Mouse (Mus musculus) lung, adult 2 months (tissue): ENCODE measurements around the gene Cacna1c. TPM values are rescaled to one million over a fixed set of nuclear protein-coding genes. Genes with fewer than 3 reads are reported as not detected.
A peak's percentile ranks its signal among the peaks of the same experiment; 100 is the strongest.

Source experiments
- DNase-seq: peaks from one replicate; pipeline ENCODE4 v3.0.0; 2022
- H3K4me1 ChIP-seq: fragments of 200-500 bp; 2 replicates; pipeline ENCODE4 v1.6.1; 2011; ENCODE audit warnings: low read length; ENCODE audit not compliant: control insufficient read depth, insufficient read depth
- H3K4me3 ChIP-seq: fragments of 200-500 bp; replicated peaks from 2 replicates; pipeline ENCODE3; 2011; ENCODE audit warnings: low read depth, mild to moderate bottlenecking, control low read depth, low read length; ENCODE audit errors: extremely low read depth
- CTCF ChIP-seq: fragments of 200-500 bp; IDR thresholded peaks from 2 replicates; pipeline ENCODE4 v1.5.1; 2011; ENCODE audit warnings: mild to moderate bottlenecking, low read length, control low read depth; ENCODE audit not compliant: insufficient read depth
- POLR2A ChIP-seq: fragments of 200-500 bp; IDR thresholded peaks from 2 replicates; pipeline ENCODE4 v1.6.1; 2011; ENCODE audit warnings: low read depth, mild to moderate bottlenecking, control low read depth, low read length, borderline replicate concordance; ENCODE audit errors: extremely low read depth
- WGBS: fragments of 180-500 bp; shearing (Covaris S2); methylation state at CpG from one replicate; pipeline ENCODE4 v1.1.7; 2018; 5-methylcytosine and 5-hydroxymethylcytosine counted together
- polyA plus RNA-seq: library from polyadenylated mRNA; depleted of rRNA; stranded (reverse); fragments of >200 nt; gene quantifications from 2 replicates; pipeline ENCODE4 v1.2.3, GENCODE M21; 2012

The Cacna1c gene
- polyA plus RNA-seq, 1 experiment: 16.3 TPM

GRCm38 (mm10) chr6:119034947-119035346 lies 161.3 kb downstream of the Cacna1c start:
- TF ChIP-seq POLR2A (no peak), CTCF (no peak)
- WGBS: 40% methylated on average over 2 of the region's 2 CpGs
- DNase-seq: no peak
- peaks cover 10% of the 10 kb centered on the region for H3K4me1 ChIP-seq
- H3K4me3 ChIP-seq: no peak overlapping the region

GRCm38 (mm10) chr6:119027880-119028279 lies 168.3 kb downstream of the Cacna1c start:
- Histone ChIP-seq H3K4me1 (no peaks in the 10 kb centered on the region), H3K4me3 (no peak overlapping the region)
- WGBS: 85% methylated on average over 6 of the region's 6 CpGs
- DNase-seq: no peak
- TF ChIP-seq CTCF (no peak), POLR2A (no peak)

GRCm38 (mm10) chr6:119022850-119023249 lies 173.4 kb downstream of the Cacna1c start:
- DNase-seq: no peak
- TF ChIP-seq CTCF (peak; percentile 21; the same call in 1 of the 2 replicates), POLR2A (no peak)
- Histone ChIP-seq H3K4me1 (peaks cover 2% of the 10 kb centered on the region; the same call in 1 of the 2 replicates), H3K4me3 (no peak overlapping the region)
- WGBS: 50% methylated on average over 2 of the region's 2 CpGs

- TF ChIP-seq CTCF (no peak), POLR2A (no peak)
- no peak for DNase-seq
- Histone ChIP-seq H3K4me3 (no peak overlapping the region), H3K4me1 (peaks cover 2% of the 10 kb centered on the region; the same call in 1 of the 2 replicates)
- 72% methylated on average over 8 of the region's 8 CpGs for WGBS
Observed at GRCm38 (mm10) chr6:119021226-119021625, 175.0 kb downstream of the Cacna1c start.

- Histone ChIP-seq H3K4me1 (peaks cover 2% of the 10 kb centered on the region; the same call in 1 of the 2 replicates), H3K4me3 (no peak overlapping the region)
- no peak for TF ChIP-seq POLR2A
- TF ChIP-seq CTCF: no peak
- DNase-seq: no peak
- 70% methylated on average over 6 of the region's 6 CpGs for WGBS
Observed at GRCm38 (mm10) chr6:119018956-119019355, 177.3 kb downstream of the Cacna1c start.

DNA sequence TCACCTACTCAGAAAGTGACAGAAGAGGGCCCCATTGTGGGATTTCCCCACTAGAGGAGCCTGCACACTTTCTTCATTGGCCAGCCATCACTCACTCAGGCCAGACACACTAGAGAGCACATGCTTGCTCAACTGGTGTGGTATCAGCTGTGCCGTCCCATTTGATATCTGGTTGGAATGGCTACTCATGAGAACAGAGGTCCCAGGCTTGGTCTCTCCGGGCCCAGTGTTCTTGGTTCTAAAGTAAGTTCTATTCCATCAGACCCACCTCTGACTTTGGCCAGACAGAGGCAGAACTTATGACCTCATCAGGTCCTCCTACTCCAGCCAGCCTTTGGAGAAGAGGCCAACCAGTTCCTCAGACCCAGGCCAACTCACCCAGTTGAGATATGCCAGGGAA lies 178.0 kb downstream of the Cacna1c start:
- no peak for TF ChIP-seq CTCF
- TF ChIP-seq POLR2A: no peak
- Histone ChIP-seq H3K4me1 (peaks cover 2% of the 10 kb centered on the region; the same call in 1 of the 2 replicates), H3K4me3 (no peak overlapping the region)
- 73% methylated on average over 2 of the region's 2 CpGs for WGBS
- no peak for DNase-seq

DNA sequence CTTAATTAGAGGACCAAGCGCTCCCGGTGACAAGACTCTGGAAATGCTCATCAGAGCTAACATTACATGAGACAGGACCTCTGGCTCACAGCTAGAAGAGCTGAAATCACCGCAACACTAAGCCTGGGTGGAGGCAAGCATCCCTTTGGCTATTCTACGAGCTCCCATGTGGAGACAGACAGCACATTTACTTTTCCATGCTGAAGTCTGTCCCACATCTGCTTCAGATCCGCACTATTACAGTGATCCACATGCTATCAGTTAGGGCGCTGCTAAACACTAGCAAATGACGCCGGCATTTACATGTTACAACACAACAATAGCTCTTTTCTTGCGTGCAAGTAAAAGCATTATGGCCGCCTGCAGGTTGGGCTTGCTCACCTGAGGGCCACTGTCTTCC lies 178.7 kb downstream of the Cacna1c start:
- Histone ChIP-seq H3K4me1 (peaks cover 2% of the 10 kb centered on the region; the same call in 1 of the 2 replicates), H3K4me3 (no peak overlapping the region)
- WGBS: 86% methylated on average over 10 of the region's 10 CpGs
- no peak for TF ChIP-seq CTCF
- TF ChIP-seq POLR2A: no peak
- no peak for DNase-seq

DNA sequence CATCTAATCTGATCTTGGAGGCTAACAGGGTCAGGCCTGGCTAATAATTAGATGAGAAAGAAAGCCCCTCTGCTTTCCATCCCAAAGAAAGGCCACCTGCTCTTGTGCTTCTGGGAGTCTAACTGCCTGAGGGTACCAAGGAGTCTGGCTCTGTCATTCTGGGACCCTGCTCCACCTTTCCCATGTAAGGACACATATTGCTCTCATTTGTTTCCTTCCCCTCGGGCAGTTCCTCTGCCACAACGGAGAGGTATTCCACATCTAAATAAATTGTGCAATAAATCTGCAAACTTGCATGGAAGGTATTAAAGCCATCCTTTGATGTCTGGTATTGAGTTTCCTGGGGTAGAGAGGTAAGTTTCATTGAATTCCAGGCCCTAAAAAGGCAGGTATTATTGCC lies 180.9 kb downstream of the Cacna1c start:
- TF ChIP-seq POLR2A (no peak), CTCF (no peak)
- DNase-seq: no peak
- Histone ChIP-seq H3K4me1 (peaks cover under 1% of the 10 kb centered on the region; the same call in 1 of the 2 replicates), H3K4me3 (no peak overlapping the region)
- WGBS: 40% methylated on average over 2 of the region's 2 CpGs

DNA sequence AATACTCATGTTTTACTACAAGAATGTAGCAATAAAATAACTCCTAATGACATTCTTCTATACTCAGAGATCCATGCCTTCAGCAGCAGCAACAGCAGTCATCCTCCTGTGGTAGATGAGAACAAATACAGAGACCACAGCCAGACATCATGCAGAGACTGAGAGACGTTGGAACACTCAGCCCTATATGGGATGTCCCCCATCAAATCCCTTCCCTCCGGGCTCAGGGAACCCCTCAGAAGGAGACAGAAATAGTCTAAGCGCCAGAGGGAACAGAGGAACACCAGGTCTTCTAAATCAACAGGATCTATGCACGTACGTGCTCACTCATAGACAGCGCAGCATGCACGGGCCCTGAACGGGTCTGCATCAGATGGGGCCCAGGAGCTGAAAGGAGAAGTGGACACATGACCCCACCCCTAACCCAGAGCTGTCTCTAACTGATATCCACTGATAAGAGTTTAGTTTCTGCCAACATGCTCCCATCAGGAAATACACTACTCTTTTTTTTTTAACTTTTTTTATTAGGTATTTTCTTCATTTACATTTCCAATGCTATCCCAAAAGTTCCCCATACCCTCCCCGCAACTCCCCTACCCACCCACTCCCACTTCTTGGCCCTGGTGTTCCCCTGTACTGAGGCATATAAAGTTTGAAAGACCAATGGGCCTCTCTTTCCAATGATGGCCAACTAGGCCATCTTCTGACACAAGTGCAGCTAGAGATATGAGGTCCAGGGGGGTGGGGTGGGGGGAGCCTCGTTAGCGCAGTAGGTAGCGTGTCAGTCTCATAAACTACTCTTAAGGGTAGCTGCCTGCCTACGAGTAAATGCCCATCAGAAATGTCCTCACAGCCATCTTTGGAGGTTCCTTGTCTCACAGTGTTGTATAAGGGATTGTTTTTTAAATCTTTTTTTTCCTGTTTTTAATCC lies 182.8 kb downstream of the Cacna1c start:
- WGBS: 83% methylated on average over 13 of the region's 13 CpGs
- TF ChIP-seq POLR2A (no peak), CTCF (no peak)
- Histone ChIP-seq H3K4me1 (no peaks in the 10 kb centered on the region; the same call in 1 of the 2 replicates), H3K4me3 (no peak overlapping the region)
- DNase-seq: no peak
